Mouse (Mus musculus) brain, adult 2 months (tissue): Measurements from ENCODE around the gene Vma21.
A peak's percentile ranks its signal among the peaks of the same experiment; 100 is the strongest.

Experiments used
- DNase-seq: peaks from one replicate; pipeline ENCODE4 v3.0.0; 2011; ENCODE audit warnings: low read depth, low spot score

Vma21 gene

DNA sequence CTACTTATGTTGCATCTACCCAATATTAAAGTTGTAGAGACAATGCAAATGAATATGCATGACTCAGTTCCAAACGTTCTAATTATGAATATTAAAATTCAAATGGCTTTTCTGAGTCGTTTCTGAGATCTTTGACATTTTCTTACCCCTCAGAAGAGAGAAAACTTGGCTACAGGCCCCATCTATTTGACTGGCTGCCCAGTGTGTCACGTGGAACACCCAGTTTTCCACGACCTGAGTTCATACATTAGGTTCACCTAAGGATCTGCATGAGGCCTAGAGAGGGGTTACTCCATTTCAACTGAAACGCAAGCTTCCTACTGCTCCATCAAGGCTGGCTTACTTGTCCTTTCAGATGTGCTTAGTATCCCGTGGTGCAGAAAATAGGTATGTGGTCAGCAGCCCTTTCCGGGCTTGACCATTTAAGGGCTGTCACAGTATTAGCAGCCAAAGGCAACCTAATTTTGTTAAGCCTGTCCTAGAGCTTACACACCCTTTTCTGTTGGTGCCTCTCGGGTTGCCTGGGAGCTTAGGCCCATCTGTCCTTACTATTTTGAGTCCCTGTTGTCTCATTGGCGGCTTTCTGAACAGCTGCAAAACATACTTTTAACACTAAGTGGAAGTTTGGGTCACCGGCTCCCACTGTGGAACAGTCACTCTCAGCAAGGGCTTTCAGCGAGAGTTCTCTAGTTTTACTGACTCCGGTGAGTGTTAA is at the start of gene Vma21:
Gene Vma21, plus strand, starts transcription at position 294 of the 715 bp plus-strand sequence.
- peak; percentile 35 for DNase-seq

DNA sequence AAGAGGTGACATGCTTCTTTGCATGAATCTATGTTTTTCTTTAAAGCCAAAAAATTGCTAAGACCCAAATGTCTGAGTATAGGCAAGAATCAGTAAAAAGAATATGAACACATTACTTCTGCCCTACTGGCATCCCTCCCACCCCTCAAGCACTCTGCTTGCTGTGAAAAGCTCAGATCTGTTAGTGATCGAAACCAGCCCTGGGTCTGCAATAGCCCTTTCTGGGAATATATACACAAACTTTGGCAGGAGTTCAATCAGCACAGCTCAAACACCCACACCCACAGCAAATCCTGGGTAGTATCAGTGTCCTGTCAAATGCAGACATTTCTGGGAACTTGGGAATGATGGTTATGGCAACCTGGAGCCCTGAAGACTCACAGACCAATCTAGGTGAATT is 47.8 kb upstream of the Vma21 start:
- no peak for DNase-seq

DNA sequence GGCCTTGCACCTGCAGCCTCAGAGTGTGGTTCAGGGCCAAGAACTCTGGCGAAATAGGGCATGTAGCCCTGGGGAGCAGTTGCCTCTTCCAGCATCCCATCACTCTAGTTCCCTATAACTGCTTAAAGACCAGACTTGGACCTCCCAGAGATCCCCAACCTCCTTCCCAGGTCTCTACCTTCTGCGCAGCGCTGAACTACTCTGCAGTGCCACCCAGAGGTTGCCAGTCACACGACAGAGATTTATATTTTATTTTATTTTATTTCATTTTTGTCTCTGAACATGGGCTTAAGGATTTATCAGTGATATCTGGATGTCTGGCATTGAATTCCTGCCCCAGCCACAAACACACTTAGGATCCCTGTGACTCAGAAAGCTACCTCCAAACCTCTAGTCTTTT is 24.6 kb upstream of the Vma21 start:
- DNase-seq, result no peak

DNA sequence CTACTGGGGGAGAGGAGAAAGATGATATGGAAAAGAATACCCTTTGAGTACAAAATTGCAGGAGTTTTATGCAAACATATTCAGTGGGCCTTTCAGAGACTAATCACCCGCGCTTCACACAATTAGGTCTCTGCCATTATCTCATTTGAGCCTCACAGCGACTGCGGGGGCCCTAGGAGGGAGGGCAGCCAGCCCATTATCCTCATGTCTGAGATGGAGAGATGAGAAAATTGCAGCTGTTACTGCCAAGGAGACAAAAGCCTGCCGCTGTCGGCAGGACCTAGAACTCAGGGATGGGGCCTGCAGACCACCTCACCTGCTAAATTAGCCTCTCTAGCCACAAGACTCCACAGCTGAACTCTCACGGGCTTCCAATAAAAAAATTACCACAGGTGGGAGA is 18.0 kb upstream of the Vma21 start:
- DNase-seq, result no peak

DNA sequence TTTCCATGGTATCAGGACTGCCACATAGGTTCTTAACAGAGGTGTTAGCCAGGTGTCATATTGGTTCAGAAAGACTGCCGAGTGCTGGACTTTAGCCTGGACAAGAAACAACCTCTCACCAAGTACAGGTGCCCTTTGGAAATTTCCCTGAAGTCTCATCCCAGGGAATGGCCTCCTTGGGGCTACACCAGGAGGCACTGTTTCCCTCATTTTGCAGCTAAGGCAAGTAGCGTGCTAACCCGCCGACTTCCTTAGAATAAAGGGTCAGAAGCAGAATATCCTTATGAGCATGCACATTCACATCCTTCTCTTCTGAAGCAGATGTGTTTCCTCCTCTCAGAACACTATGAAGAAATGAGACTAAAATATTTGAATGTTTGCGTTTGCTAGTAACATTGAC is 16.8 kb upstream of the Vma21 start:
- DNase-seq, result no peak

DNA sequence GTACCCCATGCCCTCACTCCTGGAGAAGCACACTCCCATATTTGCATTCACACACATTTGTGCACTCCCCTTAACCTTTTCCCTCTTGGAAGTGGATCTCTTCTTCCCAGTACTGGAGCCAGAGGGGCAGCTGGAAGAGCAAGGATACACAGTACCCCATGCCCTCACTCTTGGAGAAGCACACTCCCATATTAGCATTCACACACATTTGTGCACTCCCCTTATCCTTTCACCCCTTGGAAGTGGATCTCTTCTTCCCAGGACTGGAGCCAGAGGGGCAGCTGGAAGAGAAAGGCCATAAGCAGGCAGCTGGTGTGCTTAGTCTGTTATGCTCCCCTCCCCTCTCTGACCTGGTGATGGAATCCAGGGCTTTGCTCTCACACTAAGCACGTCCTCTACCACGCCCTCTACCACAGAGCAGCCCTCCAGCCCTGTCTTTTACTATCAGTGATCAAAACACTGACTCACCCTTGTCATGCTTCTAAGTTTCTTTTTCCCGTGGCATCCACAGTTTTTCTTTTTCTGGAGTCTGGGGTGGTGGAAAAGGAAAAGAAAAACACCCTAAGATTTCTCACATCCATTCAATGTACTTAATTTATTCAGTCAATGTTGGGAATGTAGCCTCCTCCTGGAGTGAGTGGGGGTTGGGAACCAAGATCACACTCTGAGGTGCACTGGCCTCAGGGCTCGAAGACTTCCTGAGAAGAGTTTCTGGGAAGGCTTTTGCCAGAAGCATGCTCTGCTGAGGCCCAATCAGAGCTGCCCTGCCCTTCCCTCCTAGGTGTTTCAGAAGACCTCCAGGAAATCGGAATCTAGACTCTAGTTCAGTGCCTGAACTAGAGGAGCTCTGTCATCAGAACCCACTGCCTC is 3.5 kb upstream of the Vma21 start:
- DNase-seq, result no peak

DNA sequence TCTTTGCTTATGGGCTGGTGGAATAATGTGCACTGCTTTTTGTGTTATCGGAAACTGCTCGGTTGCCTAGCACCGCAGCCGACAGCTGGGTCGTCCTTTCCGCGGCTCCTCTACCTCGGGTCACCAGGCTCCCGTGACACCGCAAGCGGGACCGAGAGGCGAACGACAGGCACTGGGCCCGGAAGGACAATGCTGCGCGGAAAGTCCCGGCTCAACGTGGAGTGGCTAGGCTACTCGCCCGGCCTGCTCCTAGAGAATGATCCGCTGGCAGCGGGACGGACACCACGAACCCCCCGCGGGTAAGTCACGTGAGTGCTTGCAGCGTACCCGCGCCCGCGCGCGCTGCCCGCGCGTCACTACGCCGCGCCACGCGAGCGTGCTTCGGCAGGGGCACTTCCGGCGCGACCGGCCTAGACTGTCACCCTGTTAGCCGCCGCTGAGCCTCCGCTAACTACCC is 705 bp downstream of the Vma21 start:
- peak; percentile 97 for DNase-seq

DNA sequence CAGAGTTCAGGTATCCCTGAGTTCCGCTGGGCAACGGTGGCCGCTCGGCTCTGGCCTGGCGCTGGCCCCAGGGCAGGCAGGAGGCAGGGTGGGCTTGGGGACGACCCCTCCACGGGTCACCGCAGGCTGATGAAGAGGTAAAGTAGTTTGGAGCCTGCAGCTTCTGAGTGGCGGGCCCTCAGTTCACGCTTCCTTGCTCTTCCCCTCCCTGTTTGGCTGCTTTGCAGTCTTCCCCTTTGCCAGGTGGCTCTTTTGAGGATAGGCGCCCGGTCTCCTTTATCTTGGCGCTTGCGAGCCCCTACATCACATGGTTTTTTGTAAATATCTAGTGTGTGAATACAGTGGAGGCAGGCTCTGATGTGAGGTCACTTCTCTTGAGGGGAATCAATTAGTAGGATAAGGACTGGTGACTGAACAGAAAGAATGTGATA is 1.2 kb downstream of the Vma21 start:
- peak; percentile 16 for DNase-seq

DNA sequence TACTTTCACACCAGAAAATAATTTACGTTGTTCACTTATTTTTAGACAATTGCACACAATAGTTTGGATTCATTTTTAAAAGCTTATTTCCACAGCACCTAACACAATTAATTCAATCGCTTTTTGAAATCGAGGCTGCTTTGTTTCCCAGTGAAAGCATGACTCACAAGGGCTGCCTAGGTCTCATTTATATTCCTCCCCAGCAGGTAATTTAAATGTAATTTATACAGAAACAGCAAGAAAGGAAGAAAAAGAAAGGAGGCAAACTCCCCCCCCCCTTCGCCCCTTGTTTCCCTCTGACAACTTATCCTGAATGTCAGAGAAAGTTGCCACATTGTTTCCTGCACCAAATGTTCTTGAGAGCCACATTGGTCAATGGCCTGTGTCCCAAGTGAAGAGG is 23.2 kb downstream of the Vma21 start:
- peak; percentile 27 for DNase-seq

DNA sequence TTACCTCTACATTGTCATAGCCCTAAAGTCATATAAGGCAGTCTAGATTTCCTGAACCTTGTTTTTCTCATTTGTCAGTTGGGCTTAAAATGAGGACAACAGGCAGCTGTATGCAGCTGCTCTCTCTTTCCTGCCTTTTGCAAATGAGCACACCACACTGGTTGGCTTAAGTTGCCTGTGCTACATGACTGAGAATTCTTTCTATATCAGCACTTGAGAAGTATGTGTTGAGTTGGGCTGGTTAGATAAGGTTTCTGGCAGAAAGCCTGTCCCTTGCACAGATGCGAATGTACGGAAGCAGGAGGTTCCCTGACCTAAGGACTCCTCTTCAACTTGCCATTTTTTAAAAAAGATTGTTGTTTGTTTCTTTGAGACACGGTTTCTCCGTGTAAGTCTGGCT is 31.0 kb downstream of the Vma21 start:
- no peak for DNase-seq

DNA sequence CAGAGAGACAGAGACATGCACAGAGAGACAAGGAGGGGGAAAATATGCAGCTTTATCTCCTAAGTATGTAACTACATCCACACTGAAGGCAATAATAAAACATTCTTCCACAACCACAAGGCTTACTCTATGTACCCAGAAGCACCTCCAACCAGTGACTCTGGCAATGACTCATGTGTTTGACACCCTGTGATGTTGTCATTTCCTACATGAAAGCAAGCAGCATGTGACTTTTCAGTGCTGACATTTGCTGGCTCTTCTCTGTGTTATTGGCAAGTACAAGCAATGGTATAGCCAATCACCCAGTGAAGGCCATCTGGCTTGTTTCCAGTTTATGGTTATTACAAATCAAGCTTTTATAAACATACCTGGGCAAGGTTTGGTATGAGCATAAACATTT is 38.1 kb downstream of the Vma21 start:
- peak; percentile 2 for DNase-seq
